Mouse (Mus musculus) megakaryocyte, adult 5-6 weeks (primary cell): ENCODE results near the gene B3gnt4. TPM values are rescaled to one million over a fixed set of nuclear protein-coding genes. Genes with fewer than 3 reads are reported as not detected.
"Not testable (repeated sequence)": the region's sequence is repeated elsewhere in the genome, so short reads cannot be mapped to it uniquely, and the experiment has no call there.

Experiments
- ATAC-seq: 2 replicates; pipeline ENCODE4 v1.8.0; 2016; ENCODE audit warnings: mild to moderate bottlenecking, inconsistent platforms; ENCODE audit not compliant: poor library complexity, severe bottlenecking
- total RNA-seq, 2 experiments: library from RNA; stranded (forward) in 1 of 2; stranded (reverse) in 1 of 2; fragments of 153-499, 151-499 nt in 1 of 2; fragments of 221-1000, 200-1000 nt in 1 of 2; gene quantifications; 2 replicates each; pipeline versions ENCODE4 v1.2.3 to v1.2.4; 2015 to 2017

The B3gnt4 gene
- total RNA-seq (2015) (not detected in 2 replicates), total RNA-seq (2017) (not detected in 2 replicates)

GRCm38 (mm10) chr5:123510160-123510559, at the start of gene B3gnt4:
B3gnt4 (plus strand) TSS chr5:123510460.
- ATAC-seq: no peak

GRCm38 (mm10) chr5:123461420-123461819, 48.8 kb upstream of the B3gnt4 start:
- no peak for ATAC-seq

GRCm38 (mm10) chr5:123464638-123465037, 45.6 kb upstream of the B3gnt4 start:
- ATAC-seq: no peak

GRCm38 (mm10) chr5:123470784-123471400, 39.4 kb upstream of the B3gnt4 start:
- peak; percentile 38; the same call in 1 of the 2 replicates for ATAC-seq

GRCm38 (mm10) chr5:123473817-123474216, 36.4 kb upstream of the B3gnt4 start:
- no peak for ATAC-seq

- peak; percentile 77 for ATAC-seq
Observed at GRCm38 (mm10) chr5:123487659-123488395, 22.4 kb upstream of the B3gnt4 start.

- ATAC-seq: no peak
Observed at GRCm38 (mm10) chr5:123489112-123489785, 21.0 kb upstream of the B3gnt4 start, which contains the start of the genes Lrrc43 and Il31. Lrrc43 (plus strand) TSS chr5:123489305. Il31 (minus strand) TSS chr5:123489489.

- no peak for ATAC-seq
Observed at GRCm38 (mm10) chr5:123489935-123490334, 20.3 kb upstream of the B3gnt4 start.

- no peak for ATAC-seq
Observed at GRCm38 (mm10) chr5:123499717-123500116, 10.5 kb upstream of the B3gnt4 start.

GRCm38 (mm10) chr5:123501973-123502372, 8.3 kb upstream of the B3gnt4 start:
- ATAC-seq: no peak

GRCm38 (mm10) chr5:123507936-123508723, 2.1 kb upstream of the B3gnt4 start:
- ATAC-seq: peak; percentile 75

- ATAC-seq: no peak
Observed at GRCm38 (mm10) chr5:123508921-123509320, 1.3 kb upstream of the B3gnt4 start.

- ATAC-seq: not testable (repeated sequence)
Observed at GRCm38 (mm10) chr5:123511426-123511825, 1.2 kb downstream of the B3gnt4 start.

GRCm38 (mm10) chr5:123512102-123512501, 1.8 kb downstream of the B3gnt4 start:
- ATAC-seq: no peak

GRCm38 (mm10) chr5:123514871-123515270, 4.6 kb downstream of the B3gnt4 start:
- ATAC-seq: no peak

- ATAC-seq: no peak
Observed at GRCm38 (mm10) chr5:123520666-123521065, 10.4 kb downstream of the B3gnt4 start.

- ATAC-seq: no peak
Observed at GRCm38 (mm10) chr5:123521621-123522020, 11.4 kb downstream of the B3gnt4 start.

- ATAC-seq: no peak
Observed at GRCm38 (mm10) chr5:123522166-123522565, 11.9 kb downstream of the B3gnt4 start.

GRCm38 (mm10) chr5:123523692-123524392, 13.6 kb downstream of the B3gnt4 start, which contains the start of gene Diablo:
Diablo (minus strand) TSS chr5:123524176.
- peak; percentile 99 for ATAC-seq

GRCm38 (mm10) chr5:123524393-123524750, 14.1 kb downstream of the B3gnt4 start:
- ATAC-seq: peak; percentile 70
